Mouse (Mus musculus) cerebellum, adult 2 months (tissue): ENCODE measurements around the gene Vsnl1. TPM values are rescaled to one million over a fixed set of nuclear protein-coding genes. Genes with fewer than 3 reads are reported as not detected.
A peak's percentile ranks its signal among the peaks of the same experiment; 100 is the strongest.

Experiments used
- DNase-seq, 2 experiments: peaks; one replicate each; pipeline ENCODE4 v3.0.0; 2021
- H3K27ac ChIP-seq: fragments of 200-500 bp; 2 replicates; pipeline ENCODE4 v1.5.1; 2012; ENCODE audit warnings: low read length, control low read depth, inconsistent platforms; ENCODE audit not compliant: insufficient read depth
- H3K27me3 ChIP-seq: fragments of 200-500 bp; 2 replicates; pipeline ENCODE4 v1.6.1; 2012; ENCODE audit warnings: inconsistent platforms, mild to moderate bottlenecking, low read length, moderate library complexity; ENCODE audit not compliant: control insufficient read depth, insufficient read depth
- H3K4me1 ChIP-seq: fragments of 200-500 bp; 2 replicates; pipeline ENCODE4 v1.6.1; 2011; ENCODE audit warnings: low read length; ENCODE audit not compliant: control insufficient read depth, insufficient read depth
- H3K4me3 ChIP-seq: fragments of 200-500 bp; replicated peaks from 2 replicates; pipeline ENCODE3; 2011; ENCODE audit warnings: mild to moderate bottlenecking, low read depth, low read length, control low read depth; ENCODE audit not compliant: insufficient read depth
- CTCF ChIP-seq: fragments of 200-500 bp; IDR thresholded peaks from 2 replicates; pipeline ENCODE4 v1.5.1; 2011; ENCODE audit warnings: low read depth, mild to moderate bottlenecking, control low read depth, low read length, moderate library complexity, borderline replicate concordance; ENCODE audit not compliant: insufficient read depth
- POLR2A ChIP-seq: fragments of 200-500 bp; IDR thresholded peaks from 2 replicates; pipeline ENCODE4 v1.6.1; 2011; ENCODE audit warnings: low read length, control low read depth, borderline replicate concordance; ENCODE audit not compliant: insufficient read depth
- WGBS: fragments of 180-500 bp; shearing (Covaris S2); methylation state at CpG from one replicate; pipeline ENCODE4 v1.1.7; 2018; 5-methylcytosine and 5-hydroxymethylcytosine counted together
- polyA plus RNA-seq: library from polyadenylated mRNA; depleted of rRNA; stranded (reverse); fragments of >200 nt; gene quantifications from 2 replicates; pipeline ENCODE4 v1.2.3, GENCODE M21; 2012; rRNA removed

Gene Vsnl1
- polyA plus RNA-seq = 510 and 543 TPM in 2 replicates

- H3K4me3 ChIP-seq = peak within 1 kb of the TSS; percentile 98
- DNase-seq = peak; percentile 93 to 96
- H3K27ac ChIP-seq = peak within 1 kb of the TSS; percentile 70
- WGBS = under 1% methylated on average over 34 of the region's 34 CpGs
- TF ChIP-seq CTCF (no peak), POLR2A (peak; percentile 73; the same call in 1 of the 2 replicates)
- no peaks in the 10 kb centered on the region for H3K27me3 ChIP-seq
- peaks cover 4% of the 10 kb centered on the region; the same call in 1 of the 2 replicates for H3K4me1 ChIP-seq
Observed at GRCm38 (mm10) chr12:11436497-11437265, at the start of gene Vsnl1. TSS of gene Vsnl1 (minus strand) at chr12:11436613.

- Histone ChIP-seq H3K4me1 (no peaks in the 10 kb centered on the region), H3K27me3 (no peaks in the 10 kb centered on the region), H3K27ac (no peak overlapping the region), H3K4me3 (no peak overlapping the region)
- no peak for TF ChIP-seq POLR2A
- no peak for TF ChIP-seq CTCF
- WGBS = 86% methylated on average over 4 of the region's 4 CpGs
- no peak for DNase-seq
Observed at GRCm38 (mm10) chr12:11456632-11457031, 20.2 kb upstream of the Vsnl1 start.

- Histone ChIP-seq H3K4me3 (peak overlapping the region; percentile 84), H3K27ac (no peak overlapping the region), H3K27me3 (no peaks in the 10 kb centered on the region), H3K4me1 (no peaks in the 10 kb centered on the region)
- DNase-seq = no peak
- 6% methylated on average over 11 of the region's 11 CpGs for WGBS
- TF ChIP-seq POLR2A (no peak), CTCF (no peak)
Observed at GRCm38 (mm10) chr12:11456213-11456612, 19.8 kb upstream of the Vsnl1 start.

- no peaks in the 10 kb centered on the region for H3K4me1 ChIP-seq
- TF ChIP-seq CTCF (no peak), POLR2A (peak; percentile 73; the same call in 1 of the 2 replicates)
- no peak within 1 kb of the TSS for H3K27ac ChIP-seq
- no peaks in the 10 kb centered on the region for H3K27me3 ChIP-seq
- DNase-seq = peak; percentile 96 to 97
- H3K4me3 ChIP-seq = peak within 1 kb of the TSS; percentile 84
- WGBS = 3% methylated on average over 37 of the region's 40 CpGs
Observed at GRCm38 (mm10) chr12:11455549-11456194, 19.3 kb upstream of the Vsnl1 start, which contains the start of gene Rad51ap2. TSS of gene Rad51ap2 (plus strand) at chr12:11456079.

GRCm38 (mm10) chr12:11454146-11454545, 17.7 kb upstream of the Vsnl1 start:
- Histone ChIP-seq H3K27ac (no peak overlapping the region), H3K27me3 (no peaks in the 10 kb centered on the region), H3K4me1 (no peaks in the 10 kb centered on the region), H3K4me3 (no peak overlapping the region)
- DNase-seq = no peak
- 72% methylated on average over 5 of the region's 5 CpGs for WGBS
- TF ChIP-seq CTCF (no peak), POLR2A (no peak)

DNA sequence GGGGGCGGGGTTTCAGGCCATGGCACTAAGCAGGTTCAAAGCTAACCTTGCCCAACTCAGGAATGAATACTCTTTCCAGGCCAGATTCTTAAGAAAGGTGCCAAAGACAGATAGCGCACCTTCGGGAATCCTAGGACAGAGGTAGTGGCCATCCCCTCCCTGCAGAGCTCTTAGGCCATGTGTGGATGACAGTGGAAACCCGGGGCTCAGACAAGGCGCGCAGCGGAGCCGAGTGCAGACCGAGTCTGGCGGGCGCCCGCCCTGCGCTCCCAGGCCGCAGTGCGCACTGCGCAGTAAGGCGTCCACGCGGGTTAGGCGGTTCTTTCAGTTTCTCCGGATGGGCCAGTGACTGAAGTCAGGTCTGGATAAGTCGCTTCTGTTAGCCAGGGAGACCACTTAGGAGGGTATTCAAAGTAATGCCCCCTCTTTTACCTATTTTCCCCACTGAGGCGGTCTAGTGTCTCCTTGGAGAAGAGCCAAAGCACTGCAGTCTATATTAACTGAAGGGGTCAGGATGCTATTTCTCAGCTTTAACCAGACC, 1.6 kb upstream of the Vsnl1 start:
- 23% methylated on average over 23 of the region's 23 CpGs for WGBS
- TF ChIP-seq CTCF = no peak
- no peak for TF ChIP-seq POLR2A
- peak overlapping the region; percentile 66; the same call in 1 of the 2 replicates for H3K27ac ChIP-seq
- no peaks in the 10 kb centered on the region; the same call in 1 of the 2 replicates for H3K4me1 ChIP-seq
- peak; percentile 59 to 64 for DNase-seq
- H3K27me3 ChIP-seq = no peaks in the 10 kb centered on the region
- peak overlapping the region; percentile 55 for H3K4me3 ChIP-seq

DNA sequence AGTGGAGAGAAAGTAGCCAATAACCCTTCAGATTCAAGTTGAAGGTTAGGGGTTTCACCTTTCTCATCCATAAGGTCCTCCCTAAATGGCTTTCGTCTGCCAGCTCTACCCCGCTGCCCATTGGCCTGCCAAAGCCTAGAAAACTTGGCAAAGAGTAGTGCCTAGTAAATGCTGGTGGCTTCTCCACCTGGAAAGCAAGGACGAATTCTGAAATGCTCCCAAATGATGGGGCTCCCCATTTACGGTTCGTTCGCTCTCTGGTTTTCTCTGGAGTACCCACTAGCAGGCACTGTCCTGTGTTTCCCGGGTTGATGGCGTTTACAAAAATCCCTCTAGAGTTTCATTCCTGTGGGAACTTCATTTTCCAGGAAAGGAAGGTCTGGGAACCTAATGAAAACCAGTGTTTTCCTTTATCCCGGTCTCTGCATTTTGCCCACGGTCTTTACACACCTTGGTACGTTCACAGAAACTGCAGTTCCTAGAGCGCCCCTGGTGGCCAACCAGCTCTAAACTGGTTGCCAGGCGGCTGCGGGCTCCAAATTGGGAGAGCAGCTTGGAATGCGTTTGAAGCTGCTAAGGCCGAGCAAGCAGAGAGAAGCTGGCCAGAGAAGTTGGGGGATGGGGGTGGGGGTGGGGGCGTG, 973 bp upstream of the Vsnl1 start:
- peak overlapping the region; percentile 67; the same call in 1 of the 2 replicates for H3K27ac ChIP-seq
- DNase-seq = peak; percentile 92 to 94
- WGBS = 2% methylated on average over 17 of the region's 17 CpGs

More for the DNA sequence above, 973 bp upstream of the Vsnl1 start:
- Histone ChIP-seq H3K4me3 (peak overlapping the region; percentile 4), H3K27me3 (no peaks in the 10 kb centered on the region), H3K4me1 (no peaks in the 10 kb centered on the region; the same call in 1 of the 2 replicates)
- peak; percentile 65; the same call in 1 of the 2 replicates for TF ChIP-seq CTCF
- TF ChIP-seq POLR2A = no peak
